Mouse (Mus musculus) spleen, postnatal 14 days (tissue): ENCODE data around the gene Prss22.
"Not testable (repeated sequence)": the region's sequence is repeated elsewhere in the genome, so short reads cannot be mapped to it uniquely, and the experiment has no call there.

Experiments
- DNase-seq, 2 experiments: peaks; one replicate each; pipeline ENCODE4 v3.0.0; 2021 to 2022; ENCODE audit warnings: low spot score in 2 of 2

Gene Prss22

GRCm38 (mm10) chr17:23995421-23995820 lies 2.5 kb downstream of the Prss22 start:
- no peak for DNase-seq

GRCm38 (mm10) chr17:23994667-23995066 lies 3.2 kb downstream of the Prss22 start:
- no peak for DNase-seq

DNA sequence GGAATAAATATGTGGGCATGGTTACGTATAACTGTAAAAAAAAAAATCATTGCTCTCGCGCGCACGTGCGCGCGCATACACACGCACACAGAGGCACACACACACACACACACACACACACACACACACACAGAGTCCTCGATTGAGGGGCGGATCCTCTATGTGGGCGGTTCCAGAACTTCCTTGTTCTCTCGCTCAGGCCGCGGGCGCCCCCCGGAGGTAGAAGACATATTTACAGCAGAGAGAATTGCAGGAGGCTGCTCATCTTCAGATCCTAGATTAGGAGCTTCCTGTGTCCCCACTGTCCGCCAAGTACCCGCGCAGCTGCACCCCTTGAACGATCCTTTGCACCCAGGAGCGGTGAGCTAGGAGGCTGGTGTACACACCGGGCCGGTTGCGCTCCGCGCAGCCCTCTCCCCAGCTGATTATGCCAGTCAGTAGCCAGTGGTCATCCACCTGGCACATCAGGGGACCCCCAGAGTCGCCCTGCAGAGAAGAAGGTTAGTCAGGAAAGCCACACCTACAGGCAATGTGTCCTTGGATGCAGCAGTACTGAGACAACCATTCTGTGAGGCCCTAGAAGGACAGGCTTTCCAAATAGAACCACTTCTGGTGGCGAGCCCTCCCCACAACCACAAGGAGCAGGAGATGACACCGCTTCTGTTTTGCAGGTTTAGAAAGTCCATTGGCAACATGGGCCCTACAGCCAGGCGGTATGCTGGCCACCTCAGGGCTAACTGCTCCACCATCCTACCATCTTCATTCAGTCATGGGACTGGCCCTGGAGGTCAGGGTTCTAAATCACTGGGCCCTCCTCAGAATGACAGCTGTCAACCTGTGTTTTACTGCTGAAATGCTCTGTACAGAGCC lies 4.1 kb downstream of the Prss22 start:
- peak; percentile 69 to 83 for DNase-seq

- DNase-seq, result no peak
Measured at GRCm38 (mm10) chr17:23992789-23993553, 4.9 kb downstream of the Prss22 start.

DNA sequence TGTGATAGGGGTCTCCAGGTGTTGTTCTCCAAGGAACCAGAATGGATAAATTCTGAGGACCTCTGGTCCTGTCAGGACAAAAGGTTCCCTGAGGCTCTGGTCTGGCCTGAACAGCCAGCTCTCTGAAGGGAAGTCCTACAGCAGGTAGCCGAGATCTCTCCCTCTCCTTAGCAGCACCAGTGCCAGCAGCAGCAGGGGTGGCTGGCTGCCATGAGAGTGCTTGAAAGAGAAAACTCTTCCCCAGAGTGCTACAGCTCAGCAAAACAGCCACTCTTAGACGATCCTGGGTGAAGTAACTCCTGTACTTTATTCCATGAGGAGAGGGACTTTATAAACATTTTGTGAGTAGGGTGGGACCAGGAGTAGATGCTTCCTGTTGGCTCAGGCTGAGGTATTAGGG lies 8.1 kb downstream of the Prss22 start:
- DNase-seq, result no peak

DNA sequence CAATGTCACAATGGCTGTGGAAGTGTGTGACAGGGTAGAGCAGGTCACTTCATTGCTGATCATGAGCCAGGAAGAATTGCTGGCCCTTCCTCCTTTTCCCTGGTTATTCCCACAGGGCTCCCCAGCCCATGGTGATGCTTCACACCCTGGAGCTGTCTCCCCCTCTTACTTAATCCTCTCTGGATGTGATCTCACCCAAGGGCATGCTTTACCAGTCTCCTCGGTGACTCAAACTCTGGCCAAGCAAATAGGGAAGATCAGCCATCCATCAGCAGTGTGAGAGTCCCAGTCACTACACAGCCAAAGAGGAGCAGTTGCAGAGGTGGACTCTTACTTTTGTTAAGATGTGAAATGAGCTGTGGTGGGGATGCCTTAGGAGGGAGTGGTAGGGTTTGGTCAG lies 12.9 kb downstream of the Prss22 start:
- DNase-seq, result no peak

DNA sequence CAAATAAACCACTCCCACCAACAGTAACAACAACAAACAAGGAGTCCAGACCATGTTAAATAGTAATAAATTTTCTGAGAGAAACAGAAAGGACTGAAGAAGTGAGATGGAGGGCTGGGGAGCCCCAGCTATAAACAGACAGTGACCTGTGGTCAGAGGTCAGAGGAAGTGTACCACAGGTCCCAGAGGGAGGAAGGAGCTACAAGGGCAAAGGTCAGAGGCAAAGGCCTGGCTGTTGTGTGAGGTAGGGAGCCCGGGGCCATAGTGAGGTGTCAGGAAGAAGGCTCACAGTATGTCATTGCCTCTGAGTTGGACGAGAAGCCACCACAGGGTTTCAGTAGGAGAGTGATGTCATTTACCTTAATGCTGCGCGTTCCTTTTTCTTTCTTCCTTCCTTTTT lies 15.0 kb downstream of the Prss22 start:
- DNase-seq, result no peak

- DNase-seq, result no peak
Measured at GRCm38 (mm10) chr17:23980297-23980909, 17.5 kb downstream of the Prss22 start, which contains the start of gene Prss30. Gene Prss30, minus strand, starts transcription at chr17:23980566.

- DNase-seq, result no peak
Measured at GRCm38 (mm10) chr17:23979471-23979870, 18.4 kb downstream of the Prss22 start.

- no peak for DNase-seq
Measured at GRCm38 (mm10) chr17:23976665-23977064, 21.2 kb downstream of the Prss22 start.

GRCm38 (mm10) chr17:23971315-23971714 lies 26.6 kb downstream of the Prss22 start:
- DNase-seq, result no peak

- peak; percentile 35 to 63 for DNase-seq
Measured at GRCm38 (mm10) chr17:23969231-23969630, 28.7 kb downstream of the Prss22 start.

DNA sequence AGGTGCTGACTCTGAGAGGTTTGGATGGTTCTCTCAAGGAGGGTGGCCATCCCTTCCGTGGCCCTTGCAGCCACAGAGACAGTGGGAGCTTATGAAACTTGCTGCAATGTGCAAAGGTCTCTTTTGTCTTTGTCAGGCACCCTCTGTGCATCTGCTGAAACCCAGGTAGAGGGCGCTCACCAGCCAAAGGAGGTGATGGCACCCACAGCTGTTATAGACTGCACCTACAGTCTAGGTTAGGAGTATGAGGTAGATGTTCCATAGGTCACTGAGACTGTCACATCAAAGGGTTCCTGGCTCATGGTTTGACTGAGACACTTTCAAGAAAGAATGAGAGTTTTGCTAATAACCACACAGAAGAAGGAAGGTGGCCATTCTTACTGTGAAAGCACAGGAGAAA lies 29.1 kb downstream of the Prss22 start:
- DNase-seq, result no peak

DNA sequence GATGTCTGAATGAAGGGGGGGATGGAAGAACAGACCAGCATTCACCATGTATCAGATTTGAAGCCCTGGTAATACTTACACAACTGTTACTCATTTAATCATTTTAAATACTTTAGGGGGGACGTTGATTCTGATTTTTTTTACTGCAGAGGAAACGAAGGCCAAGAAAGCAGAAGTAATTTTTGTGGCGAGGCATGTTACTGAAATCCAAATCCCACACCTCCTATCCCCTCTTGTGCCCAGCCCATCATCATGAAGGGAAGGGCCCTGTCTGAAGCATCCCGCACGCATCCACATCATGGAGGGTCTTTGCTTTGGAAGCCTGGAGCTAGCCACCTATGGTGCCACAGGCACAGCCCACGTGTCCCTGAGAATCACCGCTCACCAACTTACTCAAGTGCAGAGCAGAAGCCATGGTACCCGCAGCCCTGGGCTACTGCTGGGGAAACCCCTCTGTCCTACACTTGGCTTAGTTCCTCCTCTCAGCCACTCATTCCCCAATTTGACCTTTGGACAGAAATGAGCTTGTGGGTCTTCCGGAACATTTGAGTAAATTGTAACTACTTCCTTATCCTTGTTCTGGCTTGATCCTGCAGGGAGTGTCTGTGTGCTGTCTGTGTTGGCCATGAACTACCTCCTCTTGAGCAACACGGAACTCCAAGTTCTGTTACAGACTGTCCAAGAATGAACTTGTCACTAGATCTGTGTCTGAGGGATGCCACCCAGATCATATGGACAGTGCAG lies 31.1 kb downstream of the Prss22 start:
- DNase-seq, result no peak

GRCm38 (mm10) chr17:23965805-23966425 lies 32.0 kb downstream of the Prss22 start:
- DNase-seq, result no peak

DNA sequence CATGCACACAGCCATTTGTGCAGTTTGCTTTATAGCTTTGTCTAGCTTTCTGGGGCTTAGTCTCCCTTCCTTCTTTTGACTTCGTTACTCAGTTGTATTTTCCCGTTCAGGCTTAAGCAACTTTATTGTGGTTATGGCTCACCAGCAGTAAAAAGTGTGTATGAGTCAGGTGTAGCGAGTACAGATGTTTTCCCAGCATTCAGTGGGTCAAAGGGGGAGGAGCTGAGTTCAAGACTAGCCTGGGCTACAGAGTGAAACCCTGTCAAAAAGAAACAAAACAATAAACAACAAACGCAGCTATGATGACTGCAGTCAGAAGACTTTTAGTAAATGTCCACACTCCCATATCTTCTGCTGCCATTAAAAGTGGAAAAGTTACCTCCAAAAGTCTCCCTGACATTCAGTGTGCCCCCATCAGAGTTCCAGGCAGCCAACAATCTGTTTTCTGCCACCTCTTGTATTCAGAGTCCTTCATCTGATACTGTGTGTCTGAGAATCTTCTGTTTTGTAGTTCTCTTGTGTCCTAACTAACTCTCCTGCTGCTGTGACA lies 36.3 kb downstream of the Prss22 start:
- no peak for DNase-seq

DNA sequence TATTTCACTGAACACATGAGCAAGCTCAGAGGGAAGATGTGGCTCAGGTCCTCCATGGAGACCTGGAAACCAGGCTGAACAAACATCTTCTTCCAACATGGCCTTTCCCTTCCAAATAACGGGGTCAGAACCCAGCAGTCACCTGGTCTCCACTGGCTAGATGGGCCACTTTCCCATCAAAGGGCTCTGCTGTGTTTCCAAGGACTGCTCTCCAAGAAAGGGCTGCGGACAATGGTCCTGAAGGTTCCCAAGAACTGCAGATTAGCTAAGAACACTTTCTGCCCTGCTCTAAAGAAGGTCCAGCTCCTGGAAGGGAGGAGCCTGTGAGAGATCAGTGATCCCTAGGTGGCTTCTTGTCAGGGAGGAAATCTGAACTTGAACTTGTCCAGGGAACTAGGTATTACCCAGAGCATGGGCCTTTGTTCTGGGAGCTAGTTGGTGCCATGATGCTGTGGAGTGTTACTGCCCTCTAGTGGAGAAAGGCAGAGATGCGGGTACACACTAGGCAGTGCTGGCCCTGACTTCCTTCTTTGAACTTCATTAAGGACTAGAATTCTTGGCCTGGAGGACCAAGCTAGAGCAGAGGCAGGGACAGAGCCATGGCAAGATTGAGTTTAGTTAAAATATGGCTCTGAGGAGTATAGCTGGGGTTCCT lies 37.7 kb downstream of the Prss22 start:
- peak; percentile 17 to 66 for DNase-seq

DNA sequence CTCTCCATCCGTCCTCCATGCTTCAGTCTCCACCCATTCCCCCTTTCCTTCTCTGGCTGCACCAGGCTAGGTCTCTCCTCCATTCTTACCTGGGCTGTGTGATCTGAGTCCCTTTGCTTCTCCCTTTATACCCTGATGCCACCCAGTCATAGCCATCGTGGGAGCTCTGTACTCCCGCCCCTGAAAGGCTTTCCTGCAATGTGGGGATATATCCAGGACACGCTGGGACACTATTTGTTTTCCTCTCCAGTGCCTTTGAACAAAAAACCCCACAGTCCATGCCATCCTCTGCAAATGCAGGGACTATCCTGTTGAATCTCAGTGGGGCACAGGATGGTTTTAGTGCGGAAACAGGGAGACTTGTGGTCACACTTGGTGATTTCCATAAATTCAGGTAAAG lies 42.7 kb downstream of the Prss22 start, which contains the start of gene Sbpl:
TSS of gene Sbpl (minus strand) at position 101 of the 400 bp plus-strand sequence.
- no peak for DNase-seq

DNA sequence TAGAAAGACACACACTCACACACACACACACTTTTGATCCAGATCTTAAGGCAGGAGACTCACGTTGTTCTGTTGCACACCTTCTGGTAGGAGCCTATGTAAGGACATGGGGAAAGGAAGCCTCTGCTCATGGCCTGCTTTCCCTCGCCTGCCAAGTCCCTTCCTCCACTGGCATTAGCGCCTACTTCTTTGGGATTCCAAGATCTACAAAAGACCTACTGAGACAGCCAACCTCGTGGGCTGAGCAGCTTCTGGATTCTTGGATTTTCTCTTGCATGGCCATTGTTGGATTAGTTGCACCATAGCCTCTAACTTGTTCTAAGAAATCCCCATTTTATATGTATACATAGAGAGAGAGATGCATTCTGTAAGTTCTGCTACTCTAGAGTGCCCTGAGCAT lies 47.1 kb downstream of the Prss22 start:
- not testable (repeated sequence) for DNase-seq

DNA sequence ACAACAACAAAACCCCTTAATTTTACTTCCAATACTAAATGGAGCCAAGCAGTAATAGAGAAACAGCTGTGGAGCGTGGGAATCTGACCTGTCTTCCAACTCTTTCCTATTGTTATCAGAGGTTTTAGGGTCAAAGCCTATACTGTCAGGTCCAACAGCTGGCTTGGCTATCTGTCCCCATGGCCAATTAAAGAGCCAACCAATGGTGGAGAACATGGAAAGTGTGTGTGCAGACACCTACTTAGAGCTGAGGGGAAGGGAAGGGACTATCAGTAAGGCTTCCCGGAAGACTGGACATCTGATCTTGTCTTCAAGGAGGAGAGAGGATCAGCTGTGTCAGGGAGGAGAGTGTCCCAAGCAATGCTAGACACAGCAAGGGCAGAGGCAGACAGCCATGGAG lies 48.8 kb downstream of the Prss22 start:
- no peak for DNase-seq
